Mouse (Mus musculus): ENCODE data around the gene Txn1. TPM values are rescaled to one million over a fixed set of nuclear protein-coding genes. Genes with fewer than 3 reads are reported as not detected.

Txn1 gene
- polyA plus RNA-seq, 1 experiment = 417 TPM

DNA sequence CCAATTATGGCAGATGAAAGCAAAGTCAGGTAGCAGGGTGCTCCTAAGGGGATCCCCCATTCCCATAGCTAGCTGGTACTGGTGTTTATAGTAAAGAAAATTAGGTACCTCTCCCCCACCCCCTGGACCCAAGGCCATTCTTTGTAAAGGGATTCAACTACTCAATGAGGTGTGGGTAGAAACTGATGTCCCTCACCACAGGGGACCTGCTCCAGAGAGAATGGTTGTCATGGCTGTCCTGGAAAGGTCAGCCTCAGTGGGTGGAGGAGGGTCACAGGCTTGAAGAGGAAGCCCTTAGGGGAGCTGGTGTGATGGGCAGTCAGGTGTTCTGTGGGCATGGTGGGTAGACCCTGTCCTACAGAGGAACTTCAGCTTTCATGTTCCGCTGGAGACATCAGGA is 35.7 kb downstream of the Txn1 start:
- Histone ChIP-seq H3K4me3 (ENCODE audit: low read depth, low read length) (no peak overlapping the region), H3K36me3 (ENCODE audit: control insufficient read depth, insufficient read depth, low read length, poor library complexity, severe bottlenecking) (no peaks in the 10 kb centered on the region), H3K27me3 (ENCODE audit: control insufficient read depth, insufficient read depth, low read length, poor library complexity, severe bottlenecking) (no peaks in the 10 kb centered on the region), H3K4me1 (ENCODE audit: control insufficient read depth, insufficient read depth, low read length) (peaks cover 5% of the 10 kb centered on the region), H3K27ac (ENCODE audit: insufficient read depth, low read length) (peak overlapping the region; percentile 93), H3K9me3 (replicated peaks; ENCODE audit: control insufficient read depth, insufficient read depth, low read length, poor library complexity, severe bottlenecking) (no peaks in the 10 kb centered on the region), H3K9ac (ENCODE audit: low read depth, poor library complexity, severe bottlenecking) (no peak overlapping the region)
- no peak for TF ChIP-seq POLR2A (IDR thresholded peaks at IDR 0.05; ENCODE audit: insufficient read depth, low read length)
- TF ChIP-seq EP300 (IDR thresholded peaks at IDR 0.05; ENCODE audit: insufficient read depth, low read depth, low read length) = peak; percentile 99

DNA sequence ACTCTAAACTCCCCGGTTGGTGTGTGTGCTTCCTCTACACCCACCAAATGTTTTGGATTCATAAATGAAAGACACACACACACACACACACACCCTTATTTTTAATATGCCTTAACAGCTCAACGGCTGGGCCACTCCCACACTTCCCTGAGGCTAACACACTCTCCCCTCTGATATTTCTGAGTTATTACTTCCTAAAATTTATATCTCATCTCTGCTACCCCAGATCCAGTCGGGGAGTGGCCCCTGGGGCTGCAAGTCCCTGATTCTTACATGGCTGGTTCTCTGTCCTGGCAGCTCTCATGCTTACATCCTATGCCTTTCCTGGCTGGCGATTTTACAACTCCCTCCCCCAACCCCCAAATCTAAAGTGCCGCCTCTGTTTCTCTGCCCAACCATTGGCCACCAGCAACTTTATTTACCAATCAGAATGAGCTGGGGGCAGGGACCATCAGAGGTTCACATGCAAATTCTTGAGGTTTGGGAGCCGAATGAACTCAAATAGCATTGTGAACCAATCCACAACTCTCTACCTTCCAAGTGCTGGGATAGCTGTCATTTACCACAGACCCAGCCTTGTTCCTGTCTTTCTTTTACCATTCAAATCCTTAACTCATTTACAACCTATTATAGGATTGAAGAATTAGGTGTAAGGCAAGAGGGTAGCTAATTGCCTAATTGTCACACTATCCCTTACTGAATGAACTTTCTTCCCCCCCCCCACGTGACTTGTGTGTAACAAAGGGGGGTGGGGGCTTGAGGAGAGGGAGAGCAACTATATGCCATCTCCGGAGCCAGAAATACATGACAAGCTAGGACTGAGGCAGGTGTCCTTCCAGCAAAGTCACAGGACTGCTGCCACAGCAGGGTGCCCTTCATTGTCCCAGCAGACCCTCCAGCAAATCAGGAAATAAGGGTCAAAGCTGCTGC is 36.5 kb downstream of the Txn1 start:
- H3K9ac ChIP-seq (ENCODE audit: low read depth, poor library complexity, severe bottlenecking) = peak overlapping the region; percentile 74
- H3K9me3 ChIP-seq (replicated peaks; ENCODE audit: control insufficient read depth, insufficient read depth, low read length, poor library complexity, severe bottlenecking) = no peaks in the 10 kb centered on the region
- peak overlapping the region; percentile 85 for H3K4me3 ChIP-seq (ENCODE audit: low read depth, low read length)
- TF ChIP-seq CTCF (IDR thresholded peaks at IDR 0.05; ENCODE audit: low read depth, low read length) = no peak
- peak; percentile 98 for TF ChIP-seq EP300 (IDR thresholded peaks at IDR 0.05; ENCODE audit: insufficient read depth, low read depth, low read length)
- no peak for TF ChIP-seq POLR2A (IDR thresholded peaks at IDR 0.05; ENCODE audit: insufficient read depth, low read length)
- peak overlapping the region; percentile 93 for H3K27ac ChIP-seq (ENCODE audit: insufficient read depth, low read length)
- no peaks in the 10 kb centered on the region for H3K27me3 ChIP-seq (ENCODE audit: control insufficient read depth, insufficient read depth, low read length, poor library complexity, severe bottlenecking)
- H3K36me3 ChIP-seq (ENCODE audit: control insufficient read depth, insufficient read depth, low read length, poor library complexity, severe bottlenecking) = no peaks in the 10 kb centered on the region
- peaks cover 5% of the 10 kb centered on the region for H3K4me1 ChIP-seq (ENCODE audit: control insufficient read depth, insufficient read depth, low read length)

DNA sequence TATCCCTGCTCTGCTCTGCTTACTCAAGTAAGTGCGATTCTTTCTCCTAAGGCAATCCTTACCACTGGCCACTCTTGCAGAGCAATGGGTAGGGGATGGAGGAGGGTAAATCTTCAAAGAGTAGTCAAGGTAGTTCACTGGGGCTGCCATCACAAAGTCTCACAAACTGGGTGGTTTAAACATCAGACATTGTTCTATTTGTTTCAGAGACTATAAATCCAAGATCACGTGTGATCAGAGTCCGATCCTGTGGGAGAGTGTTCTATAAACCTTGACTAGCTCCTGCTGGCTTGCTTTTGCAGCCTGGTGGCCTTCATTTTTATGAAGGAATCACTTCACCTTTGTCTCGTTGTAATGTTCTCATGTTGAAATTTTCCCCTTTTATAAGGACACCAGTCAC is 39.5 kb downstream of the Txn1 start:
- Histone ChIP-seq H3K9me3 (replicated peaks; ENCODE audit: control insufficient read depth, insufficient read depth, low read length, poor library complexity, severe bottlenecking) (0 out of 2 replicates have a peak, but pooled peaks cover 3% of the 10 kb centered on the region), H3K36me3 (ENCODE audit: control insufficient read depth, insufficient read depth, low read length, poor library complexity, severe bottlenecking) (no peaks in the 10 kb centered on the region), H3K9ac (ENCODE audit: low read depth, poor library complexity, severe bottlenecking) (no peak overlapping the region), H3K4me3 (ENCODE audit: low read depth, low read length) (no peak overlapping the region), H3K27ac (ENCODE audit: insufficient read depth, low read length) (no peak overlapping the region), H3K4me1 (ENCODE audit: control insufficient read depth, insufficient read depth, low read length) (peaks cover 5% of the 10 kb centered on the region), H3K27me3 (ENCODE audit: control insufficient read depth, insufficient read depth, low read length, poor library complexity, severe bottlenecking) (no peaks in the 10 kb centered on the region)
- TF ChIP-seq CTCF (IDR thresholded peaks at IDR 0.05; ENCODE audit: low read depth, low read length) (no peak), POLR2A (IDR thresholded peaks at IDR 0.05; ENCODE audit: insufficient read depth, low read length) (no peak), EP300 (IDR thresholded peaks at IDR 0.05; ENCODE audit: insufficient read depth, low read depth, low read length) (no peak)

- no peaks in the 10 kb centered on the region for H3K27me3 ChIP-seq (ENCODE audit: control insufficient read depth, insufficient read depth, low read length, poor library complexity, severe bottlenecking)
- H3K4me3 ChIP-seq (ENCODE audit: low read depth, low read length) = peak within 1 kb of the TSS; percentile 37
- TF ChIP-seq CTCF (IDR thresholded peaks at IDR 0.05; ENCODE audit: low read depth, low read length) = no peak
- TF ChIP-seq EP300 (IDR thresholded peaks at IDR 0.05; ENCODE audit: insufficient read depth, low read depth, low read length) = no peak
- TF ChIP-seq POLR2A (IDR thresholded peaks at IDR 0.05; ENCODE audit: insufficient read depth, low read length) = no peak
- no peaks in the 10 kb centered on the region for H3K36me3 ChIP-seq (ENCODE audit: control insufficient read depth, insufficient read depth, low read length, poor library complexity, severe bottlenecking)
- no peak within 1 kb of the TSS for H3K27ac ChIP-seq (ENCODE audit: insufficient read depth, low read length)
- H3K9ac ChIP-seq (ENCODE audit: low read depth, poor library complexity, severe bottlenecking) = peak within 1 kb of the TSS; percentile 56
- 0 out of 2 replicates have a peak, but pooled peaks cover 3% of the 10 kb centered on the region for H3K9me3 ChIP-seq (replicated peaks; ENCODE audit: control insufficient read depth, insufficient read depth, low read length, poor library complexity, severe bottlenecking)
- peaks cover 5% of the 10 kb centered on the region for H3K4me1 ChIP-seq (ENCODE audit: control insufficient read depth, insufficient read depth, low read length)
Measured at GRCm38 (mm10) chr4:57916201-57916661, 40.0 kb downstream of the Txn1 start, which contains the start of gene D630039A03Rik. Gene D630039A03Rik (minus strand): TSS chr4:57916297.

- Histone ChIP-seq H3K27ac (ENCODE audit: insufficient read depth, low read length) (no peak overlapping the region), H3K4me1 (ENCODE audit: control insufficient read depth, insufficient read depth, low read length) (peaks cover 3% of the 10 kb centered on the region), H3K4me3 (ENCODE audit: low read depth, low read length) (peak overlapping the region; percentile 37), H3K27me3 (ENCODE audit: control insufficient read depth, insufficient read depth, low read length, poor library complexity, severe bottlenecking) (no peaks in the 10 kb centered on the region), H3K9me3 (replicated peaks; ENCODE audit: control insufficient read depth, insufficient read depth, low read length, poor library complexity, severe bottlenecking) (0 out of 2 replicates have a peak, but pooled peaks cover 3% of the 10 kb centered on the region), H3K9ac (ENCODE audit: low read depth, poor library complexity, severe bottlenecking) (peak overlapping the region; percentile 56), H3K36me3 (ENCODE audit: control insufficient read depth, insufficient read depth, low read length, poor library complexity, severe bottlenecking) (no peaks in the 10 kb centered on the region)
- TF ChIP-seq CTCF (IDR thresholded peaks at IDR 0.05; ENCODE audit: low read depth, low read length) (no peak), EP300 (IDR thresholded peaks at IDR 0.05; ENCODE audit: insufficient read depth, low read depth, low read length) (no peak), POLR2A (IDR thresholded peaks at IDR 0.05; ENCODE audit: insufficient read depth, low read length) (no peak)
Measured at GRCm38 (mm10) chr4:57915216-57915965, 40.8 kb downstream of the Txn1 start.
